Mouse (Mus musculus): ENCODE data around the gene Nup214.

The Nup214 gene

GRCm38 (mm10) chr2:31974141-31974808 is at the start of gene Nup214:
Nup214 (plus strand) TSS chr2:31974436.
- peak; percentile 99 for DNase-seq (ENCODE audit: inconsistent ontology term)

- peak; percentile 8 for DNase-seq (ENCODE audit: inconsistent ontology term)
Measured at GRCm38 (mm10) chr2:31924811-31925210, 49.4 kb upstream of the Nup214 start.

GRCm38 (mm10) chr2:31925936-31926335 is 48.3 kb upstream of the Nup214 start:
- DNase-seq (ENCODE audit: inconsistent ontology term): no peak

- no peak for DNase-seq (ENCODE audit: inconsistent ontology term)
Measured at GRCm38 (mm10) chr2:31929664-31930063, 44.6 kb upstream of the Nup214 start.

DNA sequence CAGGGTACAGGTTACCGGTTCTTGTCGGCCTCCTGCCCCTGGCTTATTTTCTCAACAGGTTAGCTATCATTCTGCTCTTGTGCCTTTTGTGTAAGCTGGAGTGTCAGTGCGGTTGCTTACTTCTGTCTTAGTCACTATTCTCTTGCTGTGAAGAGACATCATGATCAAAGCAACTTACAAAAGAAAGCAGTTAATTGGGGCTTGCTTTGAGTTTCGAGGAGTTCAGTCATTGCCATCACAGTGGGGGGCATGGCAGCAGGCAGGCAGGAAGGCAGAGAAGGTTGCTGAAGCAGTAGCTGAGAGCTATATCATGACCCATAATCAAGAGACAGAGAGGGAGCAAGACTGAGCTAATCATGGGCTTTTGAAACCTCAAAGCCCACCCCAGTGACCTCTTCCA is 39.7 kb upstream of the Nup214 start:
- DNase-seq (ENCODE audit: inconsistent ontology term): peak; percentile 78

DNA sequence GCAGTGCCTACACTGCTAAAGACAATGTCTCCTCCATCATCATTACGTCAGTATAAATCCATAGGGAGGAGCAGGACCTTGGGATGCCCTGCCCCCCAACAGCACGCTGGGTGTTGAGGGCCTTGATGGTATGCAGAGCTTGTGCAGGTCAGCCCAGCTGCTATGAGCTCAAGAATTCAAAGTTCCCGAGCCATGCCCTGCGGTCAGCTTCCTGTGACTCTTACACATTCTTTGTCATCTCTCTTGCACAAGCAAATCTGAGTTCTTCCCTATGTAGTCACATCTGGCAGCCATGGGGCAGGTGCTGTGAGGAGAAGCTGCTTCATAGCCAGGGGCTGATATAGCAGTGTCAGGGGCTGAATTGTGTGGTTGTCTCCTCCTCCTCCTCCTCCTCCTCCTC is 39.2 kb upstream of the Nup214 start:
- DNase-seq (ENCODE audit: inconsistent ontology term): peak; percentile 83

DNA sequence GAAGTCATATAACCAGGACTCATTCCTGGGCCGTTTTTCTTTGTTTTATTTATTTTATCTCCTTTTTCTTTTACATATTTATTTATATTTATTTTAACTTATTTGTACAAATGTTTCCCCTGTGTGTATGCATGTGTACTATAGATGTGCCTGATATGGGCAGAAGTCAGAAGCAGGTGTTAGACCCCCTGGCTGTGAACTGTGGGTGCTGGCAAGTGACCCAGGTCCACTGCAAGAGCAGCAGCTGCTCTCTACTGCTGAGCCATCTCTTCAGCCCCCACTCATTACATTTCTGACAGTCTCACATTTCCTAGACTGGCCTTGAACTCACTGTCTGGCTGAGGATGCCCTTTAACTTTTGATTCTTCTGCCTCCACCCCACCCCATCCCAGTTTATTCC is 35.9 kb upstream of the Nup214 start:
- DNase-seq (ENCODE audit: inconsistent ontology term): no peak

DNA sequence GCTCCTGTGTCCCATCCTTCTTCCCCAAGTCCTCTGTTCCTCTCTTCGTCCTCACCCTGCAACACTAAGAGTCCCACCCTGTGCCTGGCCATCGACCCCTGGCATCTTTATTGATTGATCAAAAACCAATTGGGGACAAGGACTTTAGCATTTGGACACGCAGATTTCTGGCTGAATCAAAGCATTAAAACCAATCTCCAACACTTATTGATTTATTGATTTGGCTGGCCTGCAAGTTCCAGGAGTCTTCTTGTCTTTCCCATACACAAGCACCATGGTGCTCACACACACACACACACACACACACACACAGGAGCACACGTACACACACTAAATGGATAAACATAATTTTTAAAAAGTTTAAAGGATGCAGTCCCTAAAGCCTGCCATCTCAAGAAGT is 31.2 kb upstream of the Nup214 start:
- no peak for DNase-seq (ENCODE audit: inconsistent ontology term)

- no peak for DNase-seq (ENCODE audit: inconsistent ontology term)
Measured at GRCm38 (mm10) chr2:31945580-31945979, 28.7 kb upstream of the Nup214 start.

DNA sequence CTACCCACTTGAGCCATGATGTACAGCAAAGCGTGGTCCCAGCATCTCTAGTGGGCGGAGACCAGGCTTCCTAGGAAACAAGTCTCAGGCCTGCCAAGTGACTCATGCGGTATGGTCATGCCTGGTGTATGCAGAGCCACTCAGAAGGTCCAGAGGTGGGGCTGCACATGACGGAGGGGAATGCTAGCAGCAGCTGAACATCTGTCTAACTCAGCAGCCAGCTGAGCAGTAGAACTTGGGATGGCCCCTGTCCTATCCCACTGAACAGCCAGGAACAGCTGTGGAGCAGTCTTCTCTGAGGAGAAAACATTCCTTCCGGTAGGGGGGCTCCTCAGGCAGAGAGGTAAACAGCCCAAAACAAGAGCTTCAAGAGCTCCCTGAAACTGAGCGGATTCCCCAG is 25.8 kb upstream of the Nup214 start:
- no peak for DNase-seq (ENCODE audit: inconsistent ontology term)

DNA sequence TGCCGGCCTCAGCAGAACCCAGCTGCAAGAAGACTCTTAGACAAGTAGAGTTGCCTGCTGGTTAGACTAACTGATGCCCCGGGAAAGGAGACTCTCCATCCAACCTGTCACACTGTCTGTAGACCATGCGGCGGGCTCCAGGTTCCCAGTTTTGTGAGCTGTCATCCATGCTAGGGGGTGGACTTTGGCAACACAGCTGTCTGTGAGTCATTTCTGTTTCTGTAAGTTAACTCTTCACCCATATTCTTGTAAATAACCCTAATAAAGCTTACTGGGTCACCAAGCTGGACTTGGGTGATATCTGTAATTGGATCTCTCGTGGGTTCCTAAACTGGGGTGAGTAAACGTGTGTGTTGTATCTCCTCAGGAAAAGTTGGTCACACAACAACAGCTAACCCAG is 25.4 kb upstream of the Nup214 start:
- DNase-seq (ENCODE audit: inconsistent ontology term): no peak

DNA sequence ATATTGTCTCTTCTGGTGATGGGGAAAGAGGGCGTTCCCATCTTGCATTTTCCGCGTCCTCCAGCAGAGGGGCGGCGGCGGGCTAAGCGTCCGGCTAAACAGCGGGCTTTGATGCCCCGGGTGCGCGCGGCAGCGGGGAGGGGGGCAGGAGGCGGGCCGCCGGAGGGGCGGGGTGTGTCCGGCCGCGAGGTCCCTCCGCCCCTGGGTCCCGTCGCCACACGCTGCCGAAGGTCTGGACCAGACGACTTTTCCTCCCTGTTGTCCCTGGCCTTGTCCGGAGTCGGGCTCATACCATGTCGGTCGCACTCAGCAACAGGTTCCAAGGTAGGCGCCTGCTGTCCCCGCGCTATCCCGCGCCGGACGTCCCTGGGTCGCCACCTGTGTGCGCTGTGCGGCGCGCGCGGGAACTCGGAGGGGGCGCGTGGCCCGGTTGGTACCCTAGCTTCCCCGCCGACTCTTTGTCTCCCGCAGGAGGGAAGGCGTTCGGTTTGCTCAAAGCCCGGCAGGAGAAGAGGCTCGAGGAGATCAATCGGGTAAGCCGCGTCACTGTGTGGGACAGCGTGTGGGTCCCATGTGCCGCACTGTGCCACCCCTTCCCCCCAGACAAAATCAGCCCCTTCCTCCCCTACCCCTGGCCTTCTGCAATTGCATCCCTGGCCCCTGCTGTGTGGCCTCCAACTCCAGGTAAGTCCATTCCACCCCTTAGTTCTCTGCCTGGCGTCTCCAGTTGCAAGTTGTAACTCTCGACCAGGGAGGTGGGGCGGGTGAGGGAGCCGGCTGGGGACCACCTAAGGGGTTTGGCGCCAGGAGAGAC is 24.0 kb upstream of the Nup214 start, which contains the start of gene Aif1l:
Aif1l (plus strand) TSS at position 82 of the 814 bp plus-strand sequence.
- DNase-seq (ENCODE audit: inconsistent ontology term): peak; percentile 91

DNA sequence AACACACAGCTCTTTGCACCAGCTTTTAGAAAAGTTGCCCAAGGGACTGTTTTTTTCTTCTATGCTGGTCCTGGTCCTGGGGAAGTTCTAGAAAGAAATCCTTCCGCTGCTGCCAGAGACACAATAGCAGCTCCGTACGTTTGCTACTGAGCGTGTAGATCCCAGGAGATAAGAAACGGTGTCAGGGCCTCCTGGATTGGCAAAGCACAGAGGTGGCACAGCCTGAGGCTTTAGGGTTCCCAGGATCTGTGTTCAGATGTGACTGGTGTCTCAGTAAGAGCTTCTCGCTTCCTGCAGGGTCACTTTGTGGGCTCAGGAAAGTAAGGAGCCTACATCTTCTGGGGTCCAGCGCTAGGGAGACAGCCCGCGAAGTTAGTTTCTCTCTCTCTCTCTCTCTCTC is 23.3 kb upstream of the Nup214 start:
- DNase-seq (ENCODE audit: inconsistent ontology term): peak; percentile 49

GRCm38 (mm10) chr2:31952236-31952635 is 22.0 kb upstream of the Nup214 start:
- DNase-seq (ENCODE audit: inconsistent ontology term): peak; percentile 66

GRCm38 (mm10) chr2:31952725-31953124 is 21.5 kb upstream of the Nup214 start:
- no peak for DNase-seq (ENCODE audit: inconsistent ontology term)

DNA sequence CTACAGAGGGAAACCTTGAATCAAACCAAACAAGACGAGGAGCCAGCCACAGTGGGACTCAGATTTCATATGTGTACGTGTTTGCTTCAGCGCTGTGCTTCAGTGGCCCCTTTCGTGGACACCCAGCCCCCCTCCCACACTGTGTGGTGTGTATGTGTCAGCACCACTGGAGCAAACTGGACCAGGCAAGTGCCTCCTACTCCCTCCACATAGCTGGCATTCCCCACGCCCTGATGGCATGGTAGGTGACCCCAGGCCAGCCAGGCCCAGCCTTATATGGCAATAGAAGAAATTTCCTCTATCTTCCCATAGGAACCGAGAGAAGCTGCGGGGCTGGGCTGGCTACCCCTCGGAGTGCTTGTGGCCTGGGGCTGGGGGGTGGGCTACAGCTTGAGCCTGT is 20.5 kb upstream of the Nup214 start:
- DNase-seq (ENCODE audit: inconsistent ontology term): peak; percentile 87

- peak; percentile 81 for DNase-seq (ENCODE audit: inconsistent ontology term)
Measured at GRCm38 (mm10) chr2:31954779-31955181, 19.5 kb upstream of the Nup214 start.

GRCm38 (mm10) chr2:31955686-31956085 is 18.6 kb upstream of the Nup214 start:
- no peak for DNase-seq (ENCODE audit: inconsistent ontology term)

DNA sequence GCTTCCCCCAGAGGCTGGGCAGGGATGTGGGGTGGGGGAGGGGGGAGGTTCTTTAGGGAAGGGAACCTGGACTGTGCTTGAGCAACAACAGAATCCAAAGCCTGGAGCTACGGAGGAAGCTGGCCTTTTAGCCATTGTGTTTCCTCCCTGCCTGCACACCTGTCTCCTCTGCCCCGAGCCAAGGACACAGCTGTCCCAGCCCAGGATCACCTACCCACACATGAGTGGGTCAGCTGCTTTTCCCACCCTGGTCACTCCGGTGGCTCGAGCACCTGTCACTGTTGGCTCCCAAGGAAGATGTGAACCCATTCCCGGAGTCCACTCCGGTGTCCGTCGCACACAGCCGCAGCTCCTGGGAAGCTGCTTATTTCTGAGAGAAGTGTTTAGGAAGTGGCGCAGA is 17.0 kb upstream of the Nup214 start:
- no peak for DNase-seq (ENCODE audit: inconsistent ontology term)

DNA sequence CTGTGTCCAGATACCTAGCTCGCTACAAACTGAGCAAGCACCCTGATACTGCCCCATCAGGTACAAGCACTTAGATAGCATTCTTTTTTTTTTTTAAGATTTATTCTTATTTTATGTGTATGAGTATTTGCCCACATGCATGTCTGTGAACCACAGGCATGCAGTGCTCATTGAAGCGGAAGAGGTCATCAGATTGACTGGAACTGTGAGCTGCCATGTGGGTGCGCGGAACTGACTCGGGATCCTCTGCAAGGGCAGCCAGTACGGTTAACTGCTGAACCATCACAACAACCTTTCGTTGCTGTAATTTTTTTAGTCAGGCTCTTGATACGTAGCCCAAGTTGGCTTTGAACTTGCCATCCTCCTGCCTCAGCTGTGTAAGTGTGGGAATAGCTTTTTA is 13.2 kb upstream of the Nup214 start:
- DNase-seq (ENCODE audit: inconsistent ontology term): peak; percentile 57

- no peak for DNase-seq (ENCODE audit: inconsistent ontology term)
Measured at GRCm38 (mm10) chr2:31961791-31962222, 12.4 kb upstream of the Nup214 start.

DNA sequence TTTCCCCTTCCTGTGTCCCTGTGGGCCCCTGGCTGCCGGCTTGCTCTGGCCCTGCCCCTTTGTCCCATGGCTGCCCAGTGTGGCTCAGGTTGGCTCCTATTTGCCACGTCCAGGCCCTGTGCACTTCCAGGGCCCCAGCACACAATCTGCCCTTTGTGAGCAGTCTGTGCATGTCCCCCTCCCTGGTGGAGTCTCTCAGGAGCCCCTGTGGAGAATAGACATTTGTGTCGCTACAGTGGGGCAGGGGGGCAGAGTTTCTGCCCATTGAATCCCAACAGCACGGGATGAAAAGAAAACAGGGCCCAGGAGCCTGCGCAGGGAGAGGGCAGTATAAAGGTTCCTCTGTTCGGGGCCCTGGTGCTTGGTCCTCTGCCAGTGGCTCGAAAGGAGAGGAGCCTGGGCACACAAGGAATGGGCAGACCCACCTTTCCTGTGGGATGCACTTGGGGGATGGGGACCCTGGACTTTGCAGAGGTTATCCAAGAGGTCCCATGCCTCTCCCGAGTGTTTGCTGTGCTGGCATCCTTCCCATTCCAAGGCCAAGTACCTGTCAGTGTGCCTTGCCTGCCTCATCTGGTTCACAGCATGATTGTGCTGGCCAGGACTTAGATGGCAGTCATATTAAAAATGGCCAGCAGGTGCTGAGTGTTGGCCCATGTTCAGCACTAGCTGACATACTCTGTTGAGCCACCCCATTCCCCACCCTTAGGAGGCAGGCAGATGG is 11.6 kb upstream of the Nup214 start:
- DNase-seq (ENCODE audit: inconsistent ontology term): peak; percentile 89

All from Muller cell, postnatal 12 days (primary cell).